Mouse (Mus musculus) ZHBTc4 (cell line): ENCODE results near the gene Trpv6.

Experiments used
- DNase-seq: peaks from one replicate; pipeline ENCODE4 v3.0.0-alpha.2; 2011; ENCODE audit warnings: low read depth, low spot score

Gene Trpv6

DNA sequence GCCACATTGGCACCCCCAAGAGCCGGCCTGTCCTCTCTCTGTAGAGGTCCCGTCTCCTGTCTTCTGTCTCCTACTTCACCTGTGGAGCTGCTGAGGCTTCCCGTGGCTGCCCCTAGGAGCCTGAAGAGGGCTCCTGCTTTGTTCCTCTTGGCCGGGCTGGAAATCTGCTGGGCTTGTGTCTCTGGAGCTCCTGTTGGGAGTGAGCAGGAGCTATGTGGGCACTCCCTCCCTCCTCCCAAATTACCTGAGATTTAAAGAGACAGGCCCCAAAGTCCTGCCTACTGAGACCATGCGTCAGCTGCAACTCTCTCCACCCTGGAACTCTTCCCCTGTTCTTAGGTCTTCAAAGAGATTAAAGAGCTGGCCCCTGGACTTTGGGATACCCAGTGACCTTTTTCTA, at the start of gene Trpv6:
TSS of gene Trpv6 (minus strand) at position 228 of the 400 bp plus-strand sequence.
- no peak for DNase-seq

DNA sequence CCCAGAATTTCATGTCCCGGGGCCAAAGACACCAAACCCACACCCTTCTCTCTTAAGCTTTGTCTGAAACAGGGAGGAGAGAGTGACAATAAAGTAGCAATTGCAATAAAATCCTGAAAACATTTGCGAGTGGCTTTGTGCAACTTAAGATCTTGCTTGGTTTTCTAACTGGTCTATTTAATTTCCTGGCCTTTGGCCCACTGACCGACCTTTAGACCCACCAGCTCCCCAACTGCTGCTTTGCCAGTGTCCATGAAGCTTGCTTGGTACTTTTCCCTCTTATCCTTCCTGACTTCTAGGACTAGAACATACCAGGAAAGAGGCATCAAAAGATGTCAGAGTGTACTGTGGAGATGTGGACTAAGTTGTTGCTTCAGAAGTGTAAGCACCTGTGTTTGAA, 49.4 kb upstream of the Trpv6 start:
- DNase-seq = no peak

DNA sequence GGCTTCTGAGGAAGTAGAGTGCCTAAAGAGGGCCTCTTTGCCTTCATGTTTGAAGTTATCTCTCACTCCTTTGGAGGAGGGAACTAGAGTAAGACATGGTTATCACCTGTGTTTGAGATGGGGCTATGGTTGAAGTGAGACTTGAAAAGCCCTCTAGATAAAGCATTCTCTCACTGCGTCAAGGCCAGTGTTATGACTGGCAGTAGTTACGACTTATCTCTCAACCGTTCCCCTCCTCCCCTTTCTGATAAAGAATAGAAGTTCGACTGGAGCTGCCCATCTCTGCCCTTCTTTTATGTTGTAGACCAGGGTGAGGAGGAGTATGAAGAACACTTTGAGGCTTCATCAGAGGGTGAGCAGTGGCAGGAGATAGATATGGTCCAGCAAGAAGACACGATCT, 48.7 kb upstream of the Trpv6 start:
- DNase-seq = no peak

DNA sequence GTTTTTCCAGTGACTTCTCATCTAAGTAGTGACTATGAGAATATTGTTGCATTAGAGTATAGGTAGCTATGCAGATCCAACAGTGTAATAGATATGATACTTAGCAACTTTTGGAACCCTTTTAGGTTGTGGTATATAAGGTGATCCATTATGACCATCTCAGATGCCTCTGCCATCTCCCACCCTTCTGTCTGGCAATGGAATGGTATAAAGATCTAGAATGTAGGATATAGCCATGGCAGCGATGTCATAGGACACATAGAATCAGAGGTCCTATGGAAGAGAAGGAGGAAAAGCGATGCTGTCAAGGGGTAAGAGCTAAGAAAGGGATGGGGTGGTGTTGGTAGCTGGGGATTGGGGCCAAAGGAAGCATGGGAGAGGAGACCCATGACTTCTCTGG, 47.9 kb upstream of the Trpv6 start, which contains the start of gene Llcfc1:
TSS of gene Llcfc1 (plus strand) at position 301 of the 400 bp plus-strand sequence.
- DNase-seq = no peak

DNA sequence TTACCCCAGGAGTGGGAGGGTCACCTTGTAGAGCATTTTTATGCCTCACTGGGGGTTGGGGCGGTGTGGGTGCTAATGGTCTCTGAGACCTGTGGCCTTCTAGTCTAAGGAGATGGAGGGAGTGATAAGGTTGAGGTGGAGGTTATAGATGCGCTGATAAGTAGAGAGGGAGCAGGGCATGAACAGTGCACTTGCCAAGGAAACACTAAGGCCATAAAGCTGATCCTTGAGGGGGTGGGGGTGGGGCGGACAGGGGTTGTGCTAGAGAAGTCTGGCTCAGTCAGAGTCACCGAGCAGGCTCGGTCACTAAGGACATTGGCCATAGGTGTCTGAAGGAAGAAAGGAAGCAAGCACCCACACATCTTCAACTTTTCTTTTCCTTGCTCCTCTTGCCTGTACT, 45.5 kb upstream of the Trpv6 start:
- no peak for DNase-seq

DNA sequence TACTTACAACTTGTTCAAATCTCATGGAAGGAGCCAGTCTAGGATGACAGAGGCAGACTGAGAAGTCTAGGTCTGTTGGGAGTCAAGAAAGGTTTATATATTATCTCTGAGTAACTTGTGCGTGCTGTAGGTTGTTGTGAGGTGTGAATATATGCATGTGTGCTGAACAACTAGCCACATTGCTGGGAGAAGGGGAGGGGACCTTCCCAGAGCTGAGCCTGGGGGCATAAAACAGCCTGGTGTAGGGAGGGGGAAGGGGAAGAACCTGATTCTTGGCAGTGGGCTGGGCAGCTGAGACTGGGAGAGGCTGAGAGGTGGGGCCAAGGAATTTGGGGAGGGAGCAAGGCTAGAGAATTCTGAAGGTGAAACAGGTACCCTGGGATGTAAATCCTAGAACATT, 44.5 kb upstream of the Trpv6 start, which contains the start of gene Trpv5:
TSS of gene Trpv5 (minus strand) at position 101 of the 400 bp plus-strand sequence.
- peak; percentile 52 for DNase-seq

DNA sequence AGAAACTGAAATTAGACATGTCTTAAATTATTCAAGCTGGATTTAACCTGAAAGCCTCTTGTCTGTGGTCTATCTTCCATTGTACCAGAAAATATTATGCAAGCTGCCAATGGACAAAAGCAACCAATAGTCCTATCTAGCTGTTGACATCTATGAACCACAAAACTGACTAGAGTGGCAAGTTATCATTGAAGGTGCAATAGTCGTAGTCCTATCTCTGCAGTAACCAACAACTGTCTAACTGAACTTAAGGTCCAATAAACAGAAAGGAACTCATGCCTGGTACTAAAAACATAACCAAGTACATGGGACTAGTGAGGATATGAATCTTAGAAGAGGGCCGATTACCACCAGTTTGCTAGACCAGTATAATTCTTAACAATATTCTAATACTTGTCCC, 40.3 kb upstream of the Trpv6 start:
- DNase-seq = no peak

DNA sequence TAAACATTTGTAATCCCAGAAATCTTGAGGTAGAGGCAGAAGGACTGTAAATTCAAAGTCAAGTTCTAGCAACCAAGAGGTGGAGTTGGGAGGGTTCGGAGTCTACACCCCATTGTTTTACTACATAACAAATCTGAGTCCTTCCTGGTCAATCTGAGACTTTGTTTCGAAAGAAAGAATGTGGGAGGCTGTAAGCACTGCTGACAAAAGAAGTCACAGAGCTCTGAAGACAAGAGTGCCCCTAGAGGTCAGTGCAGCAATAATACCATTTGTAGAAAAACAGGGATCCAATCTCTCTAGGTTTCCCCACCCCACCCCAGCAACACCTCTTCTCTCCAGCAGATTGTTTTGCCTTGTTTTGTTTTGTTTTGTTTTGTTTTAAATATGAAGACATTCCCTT, 26.1 kb upstream of the Trpv6 start:
- DNase-seq = peak; percentile 59

DNA sequence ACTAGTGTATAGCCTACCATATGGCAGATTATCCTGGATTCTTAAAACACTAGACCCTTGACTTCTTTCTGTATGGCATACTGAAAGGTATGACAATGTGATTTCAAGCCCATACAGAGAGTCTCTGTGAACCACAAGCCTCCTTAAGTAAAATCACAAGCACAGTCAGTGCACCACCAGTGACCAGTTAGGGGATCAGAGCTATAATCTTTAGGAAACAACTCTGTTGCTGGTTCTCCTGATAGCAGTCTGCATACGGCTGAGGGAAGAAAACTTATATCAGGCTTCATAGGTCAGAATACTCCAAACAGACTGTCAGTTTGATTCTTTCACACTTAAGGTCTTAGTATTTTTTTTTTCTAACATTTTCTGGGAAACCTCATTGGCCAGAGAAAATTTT, 22.3 kb upstream of the Trpv6 start:
- no peak for DNase-seq

DNA sequence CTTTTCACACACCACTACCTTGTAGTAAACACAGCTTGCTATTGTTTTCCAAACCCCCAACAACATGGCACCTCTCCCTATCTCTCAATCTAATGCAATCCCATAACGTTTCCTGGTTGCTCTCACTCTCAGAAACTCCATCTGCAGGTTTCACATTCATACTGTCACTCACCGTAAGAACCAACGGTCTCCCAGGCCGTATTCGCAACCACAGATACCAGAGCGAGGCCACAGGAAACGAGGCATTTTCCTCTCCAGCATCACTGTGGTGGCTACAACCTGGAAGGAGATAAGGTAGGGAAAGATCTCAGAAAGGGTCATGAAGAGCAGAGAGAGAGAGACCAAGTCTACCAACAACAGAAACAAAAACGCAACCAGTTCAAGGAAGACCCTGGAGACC, 18.4 kb upstream of the Trpv6 start:
- DNase-seq = no peak

DNA sequence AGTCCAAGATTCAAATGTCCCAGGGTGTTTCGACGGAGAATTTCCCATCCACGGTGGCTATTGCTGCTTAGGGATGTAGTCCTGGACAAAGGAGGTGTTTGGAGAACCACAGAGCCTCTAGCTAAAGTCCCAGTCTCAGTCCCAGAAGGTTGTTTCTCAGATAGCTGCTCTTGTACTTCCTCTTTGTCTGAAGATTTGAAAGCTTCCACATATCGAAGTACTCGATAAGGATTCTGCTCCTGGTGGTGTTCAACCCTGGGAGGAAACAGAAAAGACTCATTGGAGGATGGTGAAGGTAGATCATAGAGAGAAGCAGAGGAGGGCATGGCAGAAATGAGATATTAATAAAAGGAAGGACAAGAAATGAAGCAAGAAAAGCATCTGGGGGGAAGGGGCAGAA, 17.0 kb upstream of the Trpv6 start:
- no peak for DNase-seq

DNA sequence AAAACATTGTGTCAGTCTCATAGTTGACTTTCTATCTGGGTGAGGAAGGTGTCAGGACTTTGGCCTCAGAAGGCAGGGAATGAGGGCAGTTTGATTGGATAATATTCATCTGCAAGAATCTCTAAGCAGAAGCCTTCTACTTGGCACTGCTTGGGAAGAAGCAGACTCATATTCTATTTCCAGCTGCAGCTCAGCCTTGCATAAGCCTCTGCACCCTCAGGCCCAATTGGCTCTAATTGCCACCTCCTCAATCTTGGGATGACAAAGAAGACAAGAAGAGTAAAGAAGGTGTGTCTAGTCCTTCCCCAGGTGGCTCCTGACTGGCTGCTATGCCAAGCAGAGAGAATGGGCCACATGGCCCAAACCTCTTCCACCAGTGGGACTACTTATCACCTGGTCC, 10.5 kb upstream of the Trpv6 start:
- no peak for DNase-seq

DNA sequence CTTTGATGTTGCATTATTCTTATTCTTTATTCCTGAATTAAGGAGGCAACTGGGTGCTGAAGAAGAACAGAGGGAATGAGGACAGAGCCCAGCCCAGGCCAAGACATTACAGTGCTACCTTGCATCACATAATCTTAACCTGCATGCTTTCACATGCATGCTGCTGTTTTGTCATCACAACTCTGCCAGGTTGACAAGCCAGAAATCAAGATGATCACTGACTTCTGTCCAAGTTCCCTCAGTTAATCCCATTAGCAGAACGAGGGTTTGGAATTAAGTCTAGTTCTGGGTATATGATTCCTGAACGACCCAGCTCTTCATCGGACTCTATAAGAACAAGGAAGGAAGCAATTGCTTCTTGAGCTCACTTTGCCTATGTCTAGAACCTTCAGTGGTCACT, 10.0 kb upstream of the Trpv6 start:
- DNase-seq = no peak

DNA sequence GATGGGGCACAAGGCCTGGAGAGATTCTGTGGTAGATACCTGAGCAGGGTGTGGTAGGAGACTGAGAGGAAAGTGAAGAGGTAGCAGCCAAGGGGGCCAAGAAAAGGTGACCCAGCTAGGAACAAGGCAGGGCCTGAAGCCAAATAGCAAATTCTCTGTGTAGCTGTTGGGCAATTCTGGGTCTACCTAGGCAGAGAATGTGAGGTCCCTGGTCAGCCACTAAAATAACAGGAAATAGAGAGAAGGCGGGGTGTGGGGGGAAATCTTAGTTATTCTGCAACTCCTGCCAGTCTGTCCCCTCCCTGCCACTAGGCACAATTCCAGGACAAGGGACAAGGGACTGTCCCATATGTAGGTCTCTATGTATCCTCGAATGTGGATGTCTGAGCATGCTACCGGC, 7.0 kb upstream of the Trpv6 start:
- DNase-seq = no peak

DNA sequence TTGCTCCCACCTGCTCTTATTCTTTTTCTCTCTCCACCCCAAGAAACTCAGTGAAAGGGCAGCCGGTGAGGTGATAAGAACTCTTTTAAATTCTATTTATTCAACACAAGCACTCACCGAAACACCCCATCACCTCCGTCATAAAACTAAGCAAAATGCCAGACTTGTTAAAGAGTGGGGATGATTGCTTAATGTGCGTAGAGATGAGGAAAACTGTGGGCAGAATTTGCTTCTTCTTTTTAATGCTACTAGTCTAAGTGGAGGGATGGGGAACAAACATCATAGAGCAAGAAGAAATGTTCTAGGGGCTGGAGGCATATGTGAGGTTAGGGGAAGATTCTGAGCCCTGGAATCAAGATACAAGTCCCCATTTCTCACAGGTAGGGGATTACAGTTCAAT, 6.6 kb upstream of the Trpv6 start:
- DNase-seq = no peak

DNA sequence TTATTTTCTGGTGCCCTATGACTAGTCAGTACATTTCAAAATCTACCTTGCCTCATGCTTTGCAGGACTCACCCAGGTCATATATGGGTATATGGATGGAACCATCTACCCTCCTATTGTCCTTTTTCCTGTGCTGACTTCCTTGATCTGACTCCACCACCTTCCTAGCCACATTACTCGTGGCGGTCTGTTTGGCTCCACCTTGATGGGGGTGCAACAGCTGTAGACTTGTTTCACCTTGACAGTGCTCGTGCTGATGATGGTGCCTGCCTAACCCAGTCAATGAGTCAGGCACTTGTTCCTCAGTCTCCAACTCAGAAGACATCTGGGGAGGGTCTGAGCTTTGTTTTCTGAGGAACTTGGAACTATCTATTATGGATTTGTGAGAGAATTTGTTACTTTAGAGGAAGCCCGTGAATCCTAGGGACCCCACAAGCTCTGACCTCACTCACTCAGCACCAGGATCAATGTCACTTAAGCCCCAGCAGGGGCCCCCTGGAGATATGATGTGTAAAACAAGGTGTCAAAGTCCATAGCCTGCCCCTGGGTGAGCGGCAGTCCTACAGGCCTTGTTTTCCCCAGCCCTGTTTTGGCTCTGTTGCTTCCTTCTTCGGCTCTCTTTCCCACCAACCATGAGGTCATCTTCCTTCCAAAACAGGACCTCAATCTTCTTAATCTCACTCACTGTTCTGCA, 5.1 kb upstream of the Trpv6 start:
- no peak for DNase-seq

DNA sequence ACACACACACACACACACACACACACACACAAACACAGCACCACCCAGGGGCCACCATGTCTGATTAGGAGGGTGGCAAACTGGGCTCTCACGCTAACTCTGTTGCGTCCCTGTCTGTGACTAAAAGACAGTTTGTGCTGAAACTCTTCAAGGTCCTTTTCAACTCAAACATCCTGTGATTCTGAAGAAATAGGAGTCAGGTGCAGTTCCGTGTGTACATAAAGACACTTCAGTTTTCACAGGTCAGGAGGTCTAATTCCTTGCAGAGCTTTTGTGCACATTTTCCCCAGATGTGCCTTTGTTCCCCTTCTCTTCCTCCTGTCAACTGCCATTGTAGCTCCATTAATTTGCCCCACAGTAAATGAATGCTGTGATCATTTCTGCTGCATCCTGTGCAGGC, 4.2 kb upstream of the Trpv6 start:
- DNase-seq = no peak

DNA sequence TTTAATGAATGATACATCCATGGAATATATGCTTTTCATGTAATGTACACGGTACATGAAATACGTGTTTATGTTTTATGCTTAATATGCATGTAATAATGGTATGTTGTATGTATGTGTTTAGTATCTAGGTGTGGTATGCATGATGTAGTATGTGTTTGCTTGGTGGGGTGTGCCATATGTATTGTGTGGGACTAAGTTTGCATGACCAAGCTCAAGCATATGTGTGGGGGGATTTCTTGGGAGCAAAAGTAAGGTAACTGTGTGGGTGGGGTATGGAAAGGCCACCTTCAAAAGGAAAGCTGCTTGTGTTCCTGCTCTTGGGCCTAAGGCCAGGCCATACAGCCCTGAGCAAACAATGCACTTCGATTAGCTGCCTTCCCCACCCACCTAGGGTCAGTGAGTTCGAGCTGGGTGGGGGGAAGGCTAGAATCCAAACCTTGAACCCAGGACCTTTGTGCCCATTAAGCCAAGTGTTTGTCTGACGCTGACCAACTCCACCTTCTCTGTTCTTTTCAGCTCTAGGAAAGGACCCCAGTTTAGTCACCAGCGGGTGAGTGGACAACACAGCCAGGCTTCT, 1.8 kb upstream of the Trpv6 start:
- no peak for DNase-seq

DNA sequence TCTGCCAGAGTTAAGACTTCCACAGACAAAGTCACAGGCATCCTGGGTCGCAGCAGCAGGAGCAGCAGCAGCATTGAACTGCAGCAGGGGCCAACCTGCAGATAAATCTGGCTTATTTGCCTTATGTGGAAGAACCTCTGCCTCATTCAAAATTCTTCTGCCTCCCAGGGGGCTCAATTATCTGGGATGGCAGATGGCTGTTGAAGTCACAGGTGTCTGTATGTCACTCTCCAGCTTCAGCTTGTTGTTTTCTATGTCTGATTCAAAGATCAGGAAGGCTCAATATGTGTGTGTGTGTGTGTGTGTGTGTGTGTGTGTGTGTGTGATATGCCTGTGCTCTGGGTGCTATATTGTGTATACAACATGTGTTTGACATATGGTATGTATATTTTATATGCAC, 1.2 kb upstream of the Trpv6 start:
- DNase-seq = no peak

DNA sequence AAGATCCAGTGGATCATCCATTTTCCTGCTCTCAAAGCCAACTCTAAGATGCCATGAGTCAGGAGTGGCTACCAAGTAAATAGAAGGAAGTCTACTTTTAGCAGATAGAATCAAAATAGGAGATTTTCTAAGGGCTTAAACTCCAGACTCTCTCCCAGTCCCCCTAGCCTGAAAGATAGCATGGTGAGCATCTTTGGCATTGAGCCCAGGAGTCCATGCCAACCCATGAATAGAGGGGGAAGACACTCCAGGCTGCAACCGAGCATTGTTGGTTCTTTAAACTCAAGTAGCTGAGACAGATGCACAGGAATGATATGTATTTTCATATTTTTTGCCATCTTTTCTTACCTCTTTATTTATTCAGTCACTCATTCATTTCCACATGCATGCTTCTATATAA, 994 bp downstream of the Trpv6 start:
- no peak for DNase-seq

DNA sequence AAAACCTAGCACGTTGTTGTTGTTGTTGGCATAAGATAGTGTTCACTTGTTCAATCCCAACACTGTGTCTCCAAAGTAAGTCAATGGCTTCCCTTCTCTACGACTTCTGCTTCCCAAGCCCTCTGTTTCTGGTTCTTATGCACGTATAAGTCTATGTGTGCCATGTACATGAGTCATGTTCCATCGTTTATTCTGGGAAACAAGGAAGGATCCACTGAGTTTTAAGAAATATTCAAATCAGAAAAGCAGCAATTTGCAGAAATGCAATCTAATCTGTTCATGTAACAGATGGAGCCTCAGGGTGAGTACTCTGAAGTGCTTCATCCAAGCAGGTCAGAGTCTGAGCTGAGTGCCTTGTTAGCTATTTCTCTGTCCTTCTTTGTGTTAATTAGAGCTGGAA, 4.7 kb downstream of the Trpv6 start:
- no peak for DNase-seq

DNA sequence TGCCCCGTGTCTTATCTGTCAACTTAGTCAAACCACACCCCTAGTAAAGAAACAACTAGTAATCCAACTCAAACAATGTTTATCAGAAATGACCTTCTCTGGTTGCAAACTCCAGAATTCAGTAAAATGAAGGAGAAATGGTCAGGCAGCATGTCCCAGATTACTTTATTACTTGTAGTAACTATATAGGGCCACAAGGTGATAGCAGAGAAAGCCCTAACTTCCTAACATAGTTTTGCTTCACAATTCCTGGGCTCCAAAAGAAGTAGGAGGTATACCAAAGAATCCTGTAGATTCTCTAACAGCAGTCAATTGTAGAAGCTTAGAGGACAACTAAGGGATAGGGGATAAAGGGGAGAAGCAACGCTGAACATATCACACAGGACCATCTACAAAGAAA, 5.4 kb downstream of the Trpv6 start:
- no peak for DNase-seq

DNA sequence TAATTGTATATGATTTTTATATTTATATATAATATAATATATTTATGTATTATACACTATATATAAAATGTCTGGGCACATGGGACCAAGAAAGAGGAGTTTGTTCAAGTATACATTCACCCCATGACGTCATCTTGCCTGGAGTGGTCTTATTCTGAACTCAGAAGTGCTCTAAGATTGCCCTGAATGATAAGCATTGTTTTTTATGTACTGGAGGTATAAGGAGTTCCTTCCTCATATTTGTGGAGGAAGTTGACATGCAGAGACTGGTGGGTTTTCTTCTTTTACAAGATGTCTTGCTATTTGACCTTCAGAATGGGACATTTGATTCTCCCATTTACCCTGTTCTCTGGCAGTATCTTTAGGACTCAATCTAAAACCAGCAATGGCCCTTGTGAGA, 8.0 kb downstream of the Trpv6 start:
- DNase-seq = no peak

DNA sequence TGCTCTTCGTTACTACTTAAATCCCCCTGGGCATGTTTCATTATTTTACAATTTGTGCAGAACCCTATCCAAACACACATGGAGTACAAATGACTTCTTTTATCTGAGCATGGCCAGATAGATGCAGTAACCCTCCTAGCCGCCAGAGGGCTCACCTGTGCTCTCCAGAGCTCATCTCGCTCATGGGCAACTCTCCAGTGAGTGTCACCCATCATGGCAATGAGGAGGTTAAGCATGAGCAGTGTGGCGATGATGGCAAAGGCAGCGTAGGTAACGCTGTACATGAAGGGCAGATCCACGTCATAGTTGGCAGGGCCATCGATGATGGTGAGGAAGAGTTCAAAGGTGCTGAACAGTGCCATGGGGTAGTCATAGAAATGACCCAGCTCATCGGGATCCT, 13.5 kb downstream of the Trpv6 start:
- DNase-seq = peak; percentile 53
